Comparison of ENCODE assay signal across 8 mouse cellular contexts in the genomic region with DNA sequence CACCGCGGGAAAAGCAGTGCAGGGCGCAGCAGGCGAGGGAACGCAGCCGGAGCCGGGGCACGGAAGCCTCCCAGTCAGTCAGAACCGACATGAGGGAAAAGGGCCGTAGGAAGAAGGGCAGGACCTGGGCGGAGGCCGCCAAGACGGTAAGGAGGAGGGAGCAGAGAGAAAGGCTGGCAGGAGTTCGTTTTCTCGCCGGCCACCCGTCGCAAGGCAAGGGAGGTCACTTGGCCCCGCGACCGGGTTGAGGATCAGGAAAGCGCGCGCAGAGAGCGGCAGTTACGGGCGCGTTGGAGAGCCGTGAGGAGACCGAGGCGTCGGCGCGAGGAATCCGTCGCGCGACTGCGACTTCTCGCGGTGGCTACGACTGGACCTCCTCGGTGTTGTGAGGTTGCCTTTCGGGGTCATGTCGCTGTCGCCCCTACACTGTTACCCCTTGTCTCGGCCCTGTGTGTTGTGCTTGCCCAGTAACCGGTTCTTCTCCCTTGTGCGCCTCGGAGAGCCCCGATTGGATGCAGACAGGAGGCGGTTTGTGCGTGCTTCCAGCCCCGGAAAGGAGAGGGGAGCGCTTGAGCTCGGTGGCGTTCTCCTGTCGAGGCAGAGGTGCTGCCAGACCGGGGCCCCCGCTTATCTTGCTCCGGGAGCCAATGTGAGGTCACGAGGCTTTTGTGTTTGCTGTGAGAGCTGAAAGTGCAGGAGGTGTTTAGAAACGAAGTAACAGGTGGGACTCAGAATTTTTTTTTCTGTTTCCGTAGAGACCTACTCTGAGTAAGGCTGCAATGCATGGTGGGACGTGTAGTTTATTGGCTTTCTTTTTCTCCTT. TPM values are rescaled to one million over a fixed set of nuclear protein-coding genes. Genes with fewer than 3 reads are reported as not detected.
DNase-seq lines count a peak whose midpoint lies in the region; ATAC-seq and TF ChIP-seq lines count a peak whose summit lies in the region.

No protein-coding gene starts in this region.

- DNase-seq in G1E (ENCODE audit: low spot score): peak; percentile 39
- DNase-seq in cerebellum, adult 18-20 months: peak; percentile 61 to 69
- DNase-seq in heart, postnatal 25 days (ENCODE audit: low spot score): peak; percentile 54
- peak; percentile 70 to 81 for DNase-seq in layer of hippocampus, adult 18-20 months (ENCODE audit: low spot score in 2 of 2)
- peak; percentile 80 for DNase-seq in lung, adult 2 months
- DNase-seq in testis, postnatal 10 days (ENCODE audit: low spot score): peak; percentile 79

- no peaks in the 10 kb centered on the region for H3K9me3 ChIP-seq in G1E (replicated peaks)
- no peaks in the 10 kb centered on the region for H3K9me3 ChIP-seq in forebrain, embryonic 16.5 days (ENCODE audit: control insufficient read depth, low read length)
- H3K9me3 ChIP-seq in neural tube, embryonic 15.5 days (replicated peaks): no peaks in the 10 kb centered on the region

- H3K27me3 ChIP-seq in G1E (ENCODE audit: insufficient read depth, low read length): no peaks in the 10 kb centered on the region
- no peaks in the 10 kb centered on the region for H3K27me3 ChIP-seq in forebrain, embryonic 16.5 days (replicated peaks; ENCODE audit: control insufficient read depth, insufficient read depth, low read length)
- H3K27me3 ChIP-seq in neural tube, embryonic 15.5 days (replicated peaks): no peaks in the 10 kb centered on the region

- peak overlapping the region; percentile 92 for H3K4me3 ChIP-seq in G1E (ENCODE audit: low read depth, low read length)
- H3K4me3 ChIP-seq in forebrain, embryonic 16.5 days (replicated peaks; ENCODE audit: low read length): peak overlapping the region; percentile 99
- peak overlapping the region; percentile 95 for H3K4me3 ChIP-seq in lung, adult 2 months (replicated peaks; ENCODE audit: extremely low read depth, low read depth, low read length)
- H3K4me3 ChIP-seq in neural tube, embryonic 15.5 days (replicated peaks): peak overlapping the region; percentile 84

- under 1% methylated on average over 65 of the region's 65 CpGs for WGBS in forebrain, embryonic 16.5 days
- under 1% methylated on average over 65 of the region's 65 CpGs for WGBS in lung, adult 2 months
- whole genome bisulfite sequencing in neural tube, embryonic 15.5 days: under 1% methylated on average over 65 of the region's 65 CpGs

- H3K4me2 ChIP-seq in forebrain, embryonic 16.5 days (ENCODE audit: low read length): peak overlapping the region; percentile 59
- peak overlapping the region; percentile 65 for H3K4me2 ChIP-seq in neural tube, embryonic 15.5 days

- intact Hi-C loops in heart, postnatal 25 days (cut with DNase I): loop anchor here (2.0 to 5.0 kb wide), 2 partner anchors 145 to 192 kb away; partner anchors contain the start of gene Dtnb

- peaks cover 45% of the 10 kb centered on the region for H3K4me1 ChIP-seq in G1E (ENCODE audit: insufficient read depth, low read depth, low read length)
- H3K4me1 ChIP-seq in forebrain, embryonic 16.5 days (replicated peaks; ENCODE audit: control insufficient read depth, insufficient read depth, low read length): peaks cover 16% of the 10 kb centered on the region
- peaks cover 2% of the 10 kb centered on the region for H3K4me1 ChIP-seq in lung, adult 2 months (ENCODE audit: control insufficient read depth, insufficient read depth, low read length)
- peaks cover 29% of the 10 kb centered on the region for H3K4me1 ChIP-seq in neural tube, embryonic 15.5 days

- peak overlapping the region; percentile 97 for H3K27ac ChIP-seq in forebrain, embryonic 16.5 days (ENCODE audit: low read length)
- peak overlapping the region; percentile 93 for H3K27ac ChIP-seq in neural tube, embryonic 15.5 days (replicated peaks)

- TF ChIP-seq CTCF in G1E (IDR thresholded peaks at IDR 0.05; ENCODE audit: low read depth, low read length): no peak
- TF ChIP-seq CTCF in lung, adult 2 months (IDR thresholded peaks at IDR 0.05; ENCODE audit: insufficient read depth, low read length): no peak

- peaks cover 26% of the 10 kb centered on the region for H3K36me3 ChIP-seq in G1E (replicated peaks)
- H3K36me3 ChIP-seq in forebrain, embryonic 16.5 days (ENCODE audit: control insufficient read depth, insufficient read depth): no peaks in the 10 kb centered on the region
- H3K36me3 ChIP-seq in neural tube, embryonic 15.5 days: no peaks in the 10 kb centered on the region

- ATAC-seq in G1E (ENCODE audit: extremely low read depth, insufficient number of reproducible peaks, low FRiP score, poor library complexity, severe bottlenecking): peak; percentile 50
- peak; percentile 52 for ATAC-seq in forebrain, embryonic 16.5 days
- ATAC-seq in neural tube, embryonic 15.5 days (ENCODE audit: low FRiP score): peak; percentile 53

- TF ChIP-seq POLR2A in lung, adult 2 months (IDR thresholded peaks at IDR 0.05; ENCODE audit: borderline replicate concordance, extremely low read depth, low read depth, low read length): peak; percentile 48; the same call in 1 of the 2 replicates

- H3K9ac ChIP-seq in forebrain, embryonic 16.5 days (replicated peaks; ENCODE audit: low read depth, low read length): peak overlapping the region; percentile 92
- peak overlapping the region; percentile 83 for H3K9ac ChIP-seq in neural tube, embryonic 15.5 days (replicated peaks)

RNA-seq across cellular contexts. Expression of gene Asxl2, which starts 0.6 kb away (rescaled TPM):
- 82.5 and 91.9 TPM in 2 replicates for total RNA-seq in G1E (2014; fragmentation: Nextera tagmentation)
- 36.5 and 47.5 TPM in 2 replicates for total RNA-seq in G1E (2017)
- polyA plus RNA-seq in G1E (2012): 10.6 and 13.6 TPM in 2 replicates
- polyA plus RNA-seq in forebrain, embryonic 16.5 days (2015; fragmentation: Nextera tagmentation; extraction: Ambion mirVana): 13.2 and 15.7 TPM in 2 replicates
- 10 to 100 TPM; 17.0 to 20.4 TPM for total RNA-seq in heart, postnatal 25 days (2021)
- 10 to 100 TPM; 29.1 to 30.4 TPM for total RNA-seq in layer of hippocampus, adult 18-20 months (2021)
- 6.4 and 6.5 TPM in 2 replicates for polyA plus RNA-seq in lung, adult 2 months (2012; rRNA removed)
- 10.4 and 13.6 TPM in 2 replicates for polyA plus RNA-seq in neural tube, embryonic 15.5 days (2015; fragmentation: Nextera tagmentation; extraction: Ambion mirVana)

Comparison
In these comparisons a context has a peak if more than half of its experiments do, and no peak if none do; other contexts are left out.
1. Peak in every context shown above with its lines: DNase-seq, ATAC-seq, H3K4me3 ChIP-seq and H3K27ac ChIP-seq.